Mouse (Mus musculus): ENCODE results near the gene Zkscan5.

DNA sequence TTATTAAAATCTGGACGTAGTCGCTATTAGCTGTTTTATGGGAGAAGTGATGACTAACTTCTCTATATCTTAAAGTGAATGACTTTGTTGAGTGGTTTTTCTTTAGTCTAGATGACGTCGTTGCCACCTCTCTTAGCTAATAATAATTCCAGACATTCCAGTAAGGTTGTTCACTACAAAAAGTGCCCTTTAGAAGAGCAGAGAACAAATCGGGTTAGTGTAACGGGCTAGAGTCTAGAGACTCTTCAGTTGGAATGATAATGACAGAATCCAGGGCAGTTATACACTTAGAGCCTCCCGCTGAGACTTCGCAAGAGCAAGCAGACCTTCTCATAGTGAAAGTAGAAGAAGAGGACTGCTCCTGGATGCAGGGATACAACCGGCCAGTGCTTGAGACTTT is 679 bp downstream of the Zkscan5 start:
- TF ChIP-seq CTCF (IDR thresholded peaks at IDR 0.05; ENCODE audit: borderline replicate concordance, insufficient read depth, low read length) (no peak), POLR2A (IDR thresholded peaks at IDR 0.05; ENCODE audit: low read depth, low read length) (0 out of 2 replicates have a peak, but pooled peaks have one; percentile 21)

All from embryonic fibroblast, embryonic 13.5 days (primary cell).